Mouse (Mus musculus): ENCODE measurements at regions not wholly inside any gene's neighbourhood (a gene's known extent, or its start where the extent isn't known, plus 50 kb on each side); places are given as distances from the start of the nearest gene placed in this dataset.

DNA sequence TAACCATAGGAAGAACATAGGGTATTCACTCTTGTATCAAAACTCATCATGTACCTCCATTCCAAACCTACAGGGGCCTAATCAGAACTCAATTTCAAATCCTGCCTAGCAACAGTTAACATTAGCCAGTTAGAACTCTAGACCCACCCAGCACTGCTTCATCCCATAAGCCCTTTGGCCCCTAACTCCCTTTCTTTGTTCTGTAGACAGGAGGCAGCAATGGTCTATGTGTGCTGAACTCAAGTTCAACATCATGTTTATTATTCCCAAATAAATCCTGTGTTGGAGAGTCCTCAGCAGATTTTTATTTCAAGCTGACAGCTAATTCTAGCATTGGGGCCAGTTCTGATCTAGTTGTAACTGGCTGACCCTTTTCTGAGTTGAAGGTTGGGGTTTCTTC is 112.2 kb downstream of the Ipo8 start:
- no peak for DNase-seq (ENCODE audit: low spot score in 2 of 2)

DNA sequence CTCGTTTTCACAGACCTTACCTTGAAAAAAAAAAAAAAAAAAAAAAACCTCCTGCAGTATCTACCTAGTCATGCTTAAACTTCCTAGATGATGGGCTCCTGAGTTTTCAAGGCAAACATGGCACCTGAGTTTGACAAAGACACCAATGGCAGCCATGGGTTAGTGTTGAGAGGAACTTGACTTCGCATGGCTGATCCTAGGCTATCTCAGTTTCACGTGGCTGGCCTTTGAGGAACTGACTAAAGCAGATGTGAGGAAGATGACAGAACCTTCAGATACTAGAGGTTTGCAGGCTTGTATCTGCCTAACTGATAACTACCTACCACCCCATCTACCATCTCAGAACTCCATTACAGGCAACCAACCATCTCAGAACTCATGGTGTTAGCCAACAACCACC is 120.9 kb downstream of the Ipo8 start:
- DNase-seq (ENCODE audit: low spot score in 2 of 2), result no peak

DNA sequence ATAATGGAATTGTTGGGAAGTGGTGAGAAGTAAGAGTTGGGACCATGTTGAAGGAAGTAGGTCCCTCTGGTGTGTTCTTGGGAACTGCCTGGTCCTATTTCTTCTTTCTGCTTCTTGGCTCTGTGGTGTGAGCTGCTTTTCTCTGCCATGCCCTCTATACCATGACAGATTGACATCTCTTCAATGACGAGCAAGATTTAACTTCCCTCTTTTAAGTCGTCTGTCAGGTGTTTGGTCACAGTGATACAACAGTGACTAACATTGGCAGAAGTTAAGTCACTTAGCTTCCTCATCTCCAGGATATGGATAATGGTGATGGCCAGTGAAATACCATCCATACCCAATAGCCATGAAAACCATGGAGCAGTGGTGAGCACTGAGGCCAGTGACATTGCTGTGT is 122.9 kb downstream of the Ipo8 start:
- DNase-seq (ENCODE audit: low spot score in 2 of 2), result no peak

DNA sequence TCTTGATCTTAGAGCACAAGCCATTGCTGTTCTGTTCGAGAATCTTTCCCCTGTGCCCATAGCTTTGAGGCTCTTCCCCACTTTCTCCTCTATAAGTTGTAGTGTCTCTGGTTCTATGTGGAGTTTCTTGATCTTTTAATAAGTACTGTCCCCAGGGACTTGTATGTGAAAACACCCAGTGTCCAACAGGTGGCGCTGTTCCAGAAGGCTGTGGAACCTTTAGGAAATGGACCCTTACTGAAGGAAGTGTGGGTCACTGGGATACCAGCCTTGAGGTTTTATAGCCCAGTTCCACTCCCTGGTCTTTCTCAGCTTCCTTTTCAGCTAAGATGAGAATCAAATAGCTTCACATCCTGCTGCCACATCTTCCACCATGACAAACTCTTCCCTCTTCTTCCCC is 125.6 kb downstream of the Ipo8 start:
- no peak for DNase-seq (ENCODE audit: low spot score in 2 of 2)

DNA sequence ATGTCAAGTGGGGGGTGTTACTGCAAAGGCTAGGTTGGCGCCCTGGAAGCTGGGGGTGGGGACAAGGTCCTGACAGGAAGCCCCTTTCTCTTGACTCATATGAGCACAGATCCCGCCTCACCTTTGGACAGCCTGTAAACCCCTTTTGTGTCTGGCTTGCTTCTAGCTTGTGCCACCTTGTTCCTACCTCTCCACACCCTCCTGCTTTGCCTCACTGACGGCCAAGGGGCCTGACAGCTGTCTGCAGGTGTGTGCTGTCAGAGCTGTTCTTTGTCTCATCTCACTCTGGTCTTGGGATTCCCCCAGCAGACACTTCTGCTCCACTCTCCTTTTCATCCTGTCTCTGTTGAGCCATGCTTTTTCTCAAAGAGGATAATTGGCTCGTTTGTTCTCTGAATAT is 137.9 kb downstream of the Ipo8 start:
- no peak for DNase-seq (ENCODE audit: low spot score in 2 of 2)

DNA sequence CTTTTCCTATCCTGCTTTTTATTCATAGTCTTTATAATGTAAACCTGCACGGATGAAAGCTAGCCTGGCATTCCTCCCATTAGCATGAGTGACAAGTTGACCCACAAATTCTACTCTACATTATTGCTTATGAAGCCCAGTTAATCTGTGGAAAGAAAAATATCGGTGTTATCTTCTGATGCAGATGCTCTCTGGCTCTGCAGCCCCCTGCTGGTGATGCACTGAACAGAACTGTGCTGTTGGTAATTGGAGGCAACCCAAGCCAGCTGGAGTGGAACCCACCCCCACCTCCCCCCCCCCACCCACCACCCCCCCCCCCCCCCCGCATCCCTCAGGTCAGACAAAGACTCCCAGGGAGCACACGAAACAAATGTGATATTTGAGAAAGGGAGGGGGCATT is 143.5 kb downstream of the Ipo8 start:
- peak; percentile 33 to 52 for DNase-seq (ENCODE audit: low spot score in 2 of 2)

DNA sequence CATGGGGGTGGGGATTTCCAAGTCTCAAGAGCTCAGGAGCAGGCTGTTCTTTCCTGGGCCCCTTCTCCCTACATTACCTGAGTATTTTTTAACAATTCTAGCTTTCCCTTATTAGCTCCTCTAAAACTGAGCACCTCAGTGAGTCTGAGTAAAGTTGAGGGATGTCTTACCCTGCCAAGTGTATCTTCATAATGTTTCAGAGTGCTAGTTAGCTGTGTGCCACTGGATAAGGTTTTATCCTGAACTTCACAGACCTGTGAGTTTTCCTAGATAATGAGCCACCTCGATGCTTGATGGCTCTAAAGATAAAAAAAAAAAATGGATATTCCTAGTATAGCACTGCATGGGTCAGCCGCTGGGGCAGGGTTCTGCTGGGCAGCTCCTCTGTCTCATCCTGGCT is 171.1 kb downstream of the Ipo8 start:
- no peak for DNase-seq (ENCODE audit: low spot score in 2 of 2)

DNA sequence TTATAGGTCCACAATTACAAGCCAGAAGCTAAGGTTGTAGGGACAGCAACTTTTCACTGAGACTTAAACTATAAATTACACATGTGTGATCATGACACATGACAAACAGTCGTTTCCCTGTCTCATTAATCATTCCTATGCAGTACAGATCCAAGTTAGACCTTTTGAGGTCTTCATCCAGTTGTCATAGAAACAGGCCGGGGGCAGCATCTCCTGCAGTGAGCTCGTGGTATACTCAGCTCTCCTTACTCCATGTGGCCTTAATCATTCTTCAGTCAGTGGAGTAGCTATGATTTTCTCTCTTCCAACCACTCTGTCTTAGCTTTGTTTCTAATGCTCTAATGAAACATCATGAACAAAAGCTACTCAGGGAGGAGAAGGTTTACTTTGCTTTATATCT is 178.1 kb downstream of the Ipo8 start:
- DNase-seq (ENCODE audit: low spot score in 2 of 2), result no peak

DNA sequence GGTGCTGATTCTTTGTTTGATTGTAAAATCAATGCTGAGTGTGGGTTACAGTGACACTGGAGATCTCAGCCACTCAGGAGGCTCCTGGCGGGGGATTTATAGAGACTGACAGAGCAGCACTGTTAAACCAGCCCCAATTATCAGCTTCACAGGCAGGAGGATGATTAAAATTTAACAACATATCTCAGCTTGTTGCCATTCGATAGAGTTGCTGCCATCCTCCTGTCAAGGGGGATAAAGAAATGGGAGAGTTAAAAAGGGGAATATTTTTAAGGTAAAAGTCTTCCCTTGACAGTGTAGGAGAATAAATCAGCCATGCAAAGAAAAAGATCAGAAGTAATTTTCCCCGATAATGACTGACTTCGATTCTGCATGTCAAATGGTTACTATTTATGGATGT is 178.8 kb downstream of the Ipo8 start:
- no peak for DNase-seq (ENCODE audit: low spot score in 2 of 2)

DNA sequence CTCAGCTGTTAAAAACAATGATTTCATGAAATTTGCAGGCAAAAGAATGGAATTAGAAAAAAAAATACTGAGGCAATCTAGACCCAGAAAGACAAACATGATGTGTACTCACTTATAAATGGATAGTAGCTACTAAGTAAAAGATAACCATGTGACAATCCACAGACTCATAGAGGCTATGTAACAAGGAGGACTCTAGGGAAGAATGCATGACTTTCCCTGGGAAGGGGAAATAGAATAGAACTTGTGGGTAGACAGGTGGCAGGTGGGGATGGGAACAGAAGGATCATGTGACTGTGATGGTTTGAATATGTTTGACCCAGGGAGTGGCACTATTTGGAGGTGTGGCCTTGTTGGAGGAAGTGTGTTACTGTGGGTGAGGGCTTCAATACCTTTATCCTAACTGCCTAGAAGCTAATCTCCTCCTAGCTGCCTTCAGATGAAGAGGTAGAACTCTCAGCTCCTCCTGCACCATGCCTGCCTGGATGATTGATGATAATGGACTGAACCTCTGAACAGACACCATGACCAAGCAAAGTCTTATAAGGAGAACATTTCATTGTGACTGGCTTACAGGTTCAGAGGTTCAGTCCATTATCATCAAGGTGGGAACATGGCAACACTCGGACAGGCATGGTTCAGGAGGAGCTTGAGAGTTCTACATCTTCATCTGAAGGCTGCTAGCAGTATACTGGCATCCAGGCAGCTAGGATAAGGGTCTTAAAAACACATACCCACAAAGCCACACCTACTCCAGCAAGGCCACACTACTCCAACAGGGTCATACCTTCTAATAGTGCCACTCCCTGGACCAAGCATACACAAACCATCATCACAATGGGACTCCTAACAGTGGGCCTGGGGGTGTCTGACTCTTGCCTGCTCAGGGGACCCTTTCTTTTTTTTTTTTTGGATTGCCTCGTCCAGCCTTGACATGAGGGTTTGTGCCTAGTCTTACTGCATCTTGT is 183.6 kb downstream of the Ipo8 start:
- no peak for DNase-seq (ENCODE audit: low spot score in 2 of 2)

DNA sequence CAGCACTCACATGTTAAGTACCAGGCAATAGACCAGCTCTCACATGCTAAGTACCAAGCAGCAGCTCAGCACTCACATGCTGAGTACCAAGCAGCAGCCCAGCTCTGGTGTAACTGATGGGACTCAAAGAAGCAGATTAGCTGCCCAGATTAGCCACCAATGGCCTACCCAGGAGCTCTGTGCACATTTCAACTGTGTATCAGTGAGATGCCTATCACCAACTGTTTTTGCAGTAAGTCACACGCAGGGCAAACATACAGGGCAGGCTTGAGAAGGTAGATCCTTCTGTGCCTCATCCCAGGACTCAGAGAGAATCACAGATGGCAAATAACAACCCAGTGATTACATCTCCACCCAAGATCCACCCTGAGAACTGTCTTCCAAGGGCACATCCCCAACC is 190.7 kb downstream of the Ipo8 start:
- no peak for DNase-seq (ENCODE audit: low spot score in 2 of 2)

DNA sequence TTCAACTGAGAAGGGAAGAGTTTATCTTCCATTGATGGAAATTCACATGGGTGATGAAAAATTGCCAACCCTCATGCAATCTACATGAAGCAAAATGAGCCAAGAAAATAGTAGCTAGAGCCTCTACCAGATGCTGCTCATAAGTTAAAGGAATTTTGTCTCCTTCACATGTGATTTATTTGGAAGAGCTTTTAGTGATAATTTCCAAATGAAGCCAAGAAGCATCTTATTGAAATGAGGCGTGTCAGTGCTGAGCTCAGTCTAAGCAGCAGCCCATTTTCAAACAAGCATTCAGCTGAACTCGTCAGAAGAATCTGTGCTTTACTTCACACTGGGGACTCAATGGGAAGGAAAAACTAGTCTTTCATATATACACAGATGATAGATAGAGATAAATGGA is 190.0 kb upstream of the Tmtc1 start:
- DNase-seq (ENCODE audit: low spot score in 2 of 2), result no peak

DNA sequence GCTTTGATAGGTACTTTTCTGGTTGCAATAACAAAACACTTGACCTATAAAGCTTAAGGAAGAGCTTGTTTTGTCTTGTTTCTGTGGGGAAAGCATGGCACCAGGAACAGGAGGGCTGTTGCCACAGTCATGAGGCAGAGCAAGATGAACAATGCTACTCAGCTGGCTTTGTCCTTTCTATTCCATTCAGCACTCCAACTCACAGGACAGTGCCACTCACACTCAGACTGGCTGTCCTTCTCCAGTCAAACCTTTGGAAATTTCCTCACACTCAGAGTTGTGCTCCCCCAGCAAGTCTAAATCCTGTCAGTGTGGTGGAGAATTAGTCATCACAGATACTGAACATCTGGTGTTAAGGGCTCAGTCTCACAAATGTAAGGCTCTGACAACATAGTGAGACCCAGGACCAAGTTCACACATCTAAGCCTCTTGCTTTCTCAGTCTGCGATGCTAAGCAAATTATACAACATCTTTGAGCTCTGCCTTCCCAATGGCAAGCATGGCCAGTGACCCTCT is 183.0 kb upstream of the Tmtc1 start:
- no peak for DNase-seq (ENCODE audit: low spot score in 2 of 2)

DNA sequence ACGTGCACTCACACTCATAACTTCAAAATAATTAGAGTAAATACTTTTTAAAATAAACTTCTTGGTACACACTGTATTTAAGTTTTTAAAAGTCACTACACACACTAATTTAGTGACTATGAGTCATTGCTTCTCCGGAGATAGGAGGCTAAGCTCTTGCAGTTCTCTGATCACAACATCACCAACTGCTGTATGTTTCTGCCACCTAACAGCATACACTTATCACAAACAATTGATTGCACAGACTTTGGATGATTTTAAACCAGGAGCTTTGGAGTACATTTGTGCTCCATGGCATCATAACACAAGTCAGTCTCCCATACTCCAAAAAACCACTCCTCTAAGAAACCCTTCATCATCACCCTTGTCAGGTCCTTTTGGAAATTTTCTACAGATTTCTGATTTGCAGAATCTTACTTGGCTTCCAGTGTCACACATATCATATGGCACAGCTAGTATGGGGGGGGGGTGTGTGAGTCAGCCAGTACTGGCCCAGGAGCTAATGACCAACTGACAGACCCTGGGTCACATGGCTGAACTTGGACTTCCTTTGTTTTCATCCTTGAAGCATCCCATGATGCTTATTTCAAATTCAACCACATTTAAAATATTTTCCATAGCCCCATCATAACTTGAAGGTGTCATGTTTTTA is 179.1 kb upstream of the Tmtc1 start:
- no peak for DNase-seq (ENCODE audit: low spot score in 2 of 2)

DNA sequence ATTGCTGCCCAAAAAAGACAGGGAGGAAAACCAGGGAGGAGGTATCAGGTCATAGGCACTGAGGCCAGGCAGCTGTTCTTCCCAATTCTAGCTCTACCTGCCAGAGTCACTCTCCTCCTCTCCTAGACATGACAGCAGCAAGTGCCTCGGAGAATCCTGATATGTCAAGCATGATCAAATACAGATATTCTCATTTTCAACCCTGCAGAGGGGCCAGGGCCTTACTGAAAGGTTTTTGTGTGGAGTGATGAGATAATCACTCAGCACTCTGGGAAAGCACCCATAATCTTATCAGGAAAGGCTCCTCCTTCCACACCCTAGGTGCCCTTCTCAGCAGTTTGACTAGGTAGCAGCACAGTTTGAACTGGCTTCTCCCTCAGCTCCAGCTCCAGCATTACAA is 175.8 kb upstream of the Tmtc1 start:
- DNase-seq (ENCODE audit: low spot score in 2 of 2), result no peak

DNA sequence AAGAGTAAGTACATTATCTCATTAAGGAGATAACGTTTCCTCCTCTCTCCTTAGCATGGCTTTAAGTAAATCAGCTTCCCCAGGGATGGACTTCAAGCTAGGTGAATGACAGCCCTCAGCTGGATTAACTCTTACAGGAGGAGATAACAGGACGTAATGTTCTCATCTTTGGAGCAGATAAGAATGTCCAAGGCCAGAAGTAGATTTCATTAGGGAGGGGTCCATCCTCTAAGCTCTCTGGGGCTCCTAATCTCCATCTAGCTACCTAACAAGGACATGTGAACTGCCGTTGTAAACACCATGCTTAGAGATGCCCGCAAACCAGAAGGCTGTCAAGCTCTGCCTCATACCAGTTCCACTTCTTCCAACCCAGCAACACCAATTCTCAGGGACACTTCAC is 171.7 kb upstream of the Tmtc1 start:
- DNase-seq (ENCODE audit: low spot score in 2 of 2), result no peak

DNA sequence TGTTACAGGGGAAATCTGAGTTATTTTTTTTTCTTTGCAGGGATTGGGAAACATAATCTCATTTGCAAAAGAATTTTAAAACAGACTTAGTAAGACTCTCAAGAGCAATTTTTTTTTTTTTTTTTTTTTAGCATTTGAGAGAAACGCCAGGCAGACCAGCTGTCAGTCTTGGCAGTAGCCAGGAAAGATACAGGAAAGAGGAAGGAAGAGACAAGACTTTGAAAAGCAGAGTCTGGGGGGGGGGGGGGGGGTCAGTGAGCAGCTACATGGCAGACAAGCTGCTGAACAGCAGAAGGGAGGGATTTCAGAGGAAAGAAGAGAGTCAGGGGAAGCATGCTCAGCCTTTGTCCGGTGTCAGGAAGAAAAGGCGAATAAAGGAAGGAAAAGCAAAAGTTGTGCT is 171.3 kb upstream of the Tmtc1 start:
- no peak for DNase-seq (ENCODE audit: low spot score in 2 of 2)

DNA sequence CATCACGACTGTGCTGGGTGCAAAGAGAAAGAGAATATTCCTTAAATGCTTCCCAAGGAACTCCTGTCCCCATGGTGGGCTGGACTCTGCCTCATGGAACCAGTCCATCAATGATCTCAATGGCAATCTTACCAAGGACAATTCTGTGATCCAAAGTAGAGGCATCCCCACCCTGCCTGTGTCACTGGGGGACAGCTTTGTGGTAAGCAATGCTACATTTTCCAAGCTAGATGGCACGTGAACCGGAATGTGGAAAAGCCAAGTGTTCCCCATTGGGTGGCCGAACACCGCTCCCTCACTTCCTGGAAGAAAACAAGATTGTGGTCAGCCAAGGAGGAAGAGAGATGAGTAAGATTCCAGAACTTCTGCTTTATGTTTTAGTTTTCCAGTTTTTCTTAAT is 164.7 kb upstream of the Tmtc1 start:
- no peak for DNase-seq (ENCODE audit: low spot score in 2 of 2)

DNA sequence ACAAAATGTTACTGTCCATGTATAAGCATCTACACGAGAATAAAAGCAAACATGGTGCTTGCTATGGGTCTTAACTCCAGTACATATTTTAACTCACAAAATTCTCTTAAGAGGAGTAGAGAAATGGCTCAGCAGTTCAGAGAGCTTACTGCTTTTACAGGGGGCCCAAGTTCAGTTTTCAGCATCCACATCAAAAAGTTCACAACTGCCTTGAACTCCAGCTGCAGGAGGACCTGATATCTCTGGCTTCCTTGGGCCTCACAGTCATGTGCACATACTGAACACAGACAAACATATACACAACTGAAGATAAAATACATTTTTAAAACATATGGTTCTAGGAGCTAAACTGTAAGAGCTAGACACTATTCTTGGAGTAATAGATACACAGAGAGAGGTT is 161.0 kb upstream of the Tmtc1 start:
- DNase-seq (ENCODE audit: low spot score in 2 of 2), result no peak

DNA sequence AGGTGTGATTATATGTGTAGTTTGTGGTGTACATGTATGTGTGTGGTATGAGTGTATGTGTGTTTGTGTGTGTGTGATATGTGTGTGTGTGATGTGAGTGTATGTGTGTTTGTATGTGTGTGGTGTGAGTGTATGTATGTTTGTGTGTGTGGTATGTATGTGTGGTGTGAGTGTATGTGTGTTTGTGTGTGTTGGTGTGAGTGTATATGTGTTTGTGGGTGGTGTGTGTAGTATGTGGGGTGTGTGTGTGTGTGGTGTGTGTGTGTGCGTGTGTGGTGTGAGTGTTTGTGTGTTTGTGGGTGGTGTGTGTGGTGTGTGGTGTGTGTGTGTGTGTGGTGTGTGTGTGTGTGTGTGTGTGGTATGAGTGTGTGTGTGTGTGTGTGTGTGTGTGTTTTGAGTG is 160.6 kb upstream of the Tmtc1 start:
- no peak for DNase-seq (ENCODE audit: low spot score in 2 of 2)

DNA sequence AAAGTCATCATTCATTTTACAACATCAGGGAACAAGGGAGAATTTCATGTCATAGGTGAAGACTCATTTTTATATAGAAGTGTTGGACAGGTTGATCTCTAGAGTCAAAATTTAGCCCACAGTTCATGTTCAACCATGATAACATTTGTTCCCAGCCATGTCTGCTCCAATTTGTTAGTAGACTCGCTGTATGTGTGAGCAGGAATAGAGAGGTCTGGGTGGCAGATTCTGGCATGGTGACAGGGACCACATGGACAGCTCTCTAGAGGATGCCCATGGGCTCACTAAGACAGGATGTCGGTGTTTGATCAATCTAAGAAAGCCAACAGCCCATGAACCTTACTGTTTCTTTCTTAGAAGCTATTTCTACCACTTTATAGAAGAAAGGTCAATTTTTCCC is 159.7 kb upstream of the Tmtc1 start:
- DNase-seq (ENCODE audit: low spot score in 2 of 2), result no peak

DNA sequence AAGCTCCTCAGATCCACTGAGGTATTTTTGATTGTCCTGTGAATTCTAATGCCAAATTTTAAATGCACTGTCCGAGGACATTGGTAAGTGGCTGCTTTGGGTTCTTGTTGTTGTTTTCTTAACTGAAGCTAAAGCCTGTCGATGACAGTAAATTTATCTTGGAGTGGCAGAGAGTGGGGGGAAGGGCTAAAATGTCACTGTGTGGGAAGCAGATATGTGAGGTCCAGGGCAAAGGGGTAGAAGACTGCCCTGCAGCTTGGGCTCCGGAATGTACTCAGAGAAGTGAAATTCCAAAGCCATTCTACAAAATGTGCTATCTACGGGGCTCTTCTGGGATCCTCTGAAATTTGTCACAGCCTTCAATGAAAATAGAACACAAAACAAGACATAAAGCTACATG is 159.3 kb upstream of the Tmtc1 start:
- DNase-seq (ENCODE audit: low spot score in 2 of 2), result no peak

DNA sequence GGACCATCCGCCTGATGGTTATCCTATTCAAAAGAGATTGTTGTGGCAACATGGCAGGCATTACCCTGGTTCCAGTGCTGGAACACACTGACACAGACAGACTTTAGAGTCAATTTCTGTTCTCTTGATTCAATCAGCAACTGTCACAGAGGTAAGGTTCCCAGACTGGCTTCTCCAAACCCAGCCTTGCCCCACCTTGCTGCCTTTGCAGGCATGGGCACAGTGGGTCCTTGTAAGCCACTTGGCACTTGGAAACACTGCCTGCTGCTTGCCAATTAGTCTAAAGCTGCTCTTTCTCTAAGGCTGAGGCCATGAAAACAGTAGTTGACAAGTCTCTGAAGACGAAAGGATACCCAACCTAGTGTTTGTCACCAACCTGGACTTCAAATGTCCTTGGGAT is 158.7 kb upstream of the Tmtc1 start:
- no peak for DNase-seq (ENCODE audit: low spot score in 2 of 2)
